Mouse (Mus musculus) Muller cell, postnatal 12 days (primary cell): ENCODE results near the gene Lrrc7.

Source experiments
- DNase-seq: peaks from one replicate; pipeline ENCODE4 v3.0.0-alpha.2; 2015; ENCODE audit errors: inconsistent ontology term

Gene Lrrc7

DNA sequence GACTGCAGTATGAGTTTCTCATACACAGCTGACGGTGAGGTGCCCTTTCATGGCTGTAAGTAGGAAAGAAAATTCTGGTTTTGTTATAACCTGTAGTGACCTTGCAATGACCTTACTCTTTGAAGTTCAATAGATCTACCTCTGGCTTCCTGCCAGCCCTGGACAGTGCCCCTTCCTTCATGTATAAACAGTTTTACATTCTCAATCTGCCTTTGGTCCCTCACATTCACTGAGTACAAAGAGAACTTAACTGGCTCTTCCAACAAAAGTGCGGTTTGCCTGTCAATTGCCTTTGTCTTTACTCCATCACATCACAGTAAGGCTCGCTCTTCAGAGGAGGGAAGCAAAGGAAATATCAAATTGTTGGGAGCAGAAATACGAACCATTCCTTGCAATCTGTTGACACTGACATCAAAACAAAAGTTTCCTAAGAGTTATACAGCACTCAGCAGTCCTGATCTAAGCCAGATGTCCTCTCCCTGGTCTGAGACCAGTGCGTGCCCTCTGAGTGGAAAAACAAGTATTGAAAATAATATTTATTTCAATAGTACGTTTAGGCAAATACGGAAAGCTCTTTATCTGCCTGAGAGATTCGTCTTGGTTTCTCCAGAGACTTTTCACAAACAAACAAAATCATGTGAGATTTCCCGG, 493.3 kb downstream of the Lrrc7 start:
- DNase-seq, result no peak

DNA sequence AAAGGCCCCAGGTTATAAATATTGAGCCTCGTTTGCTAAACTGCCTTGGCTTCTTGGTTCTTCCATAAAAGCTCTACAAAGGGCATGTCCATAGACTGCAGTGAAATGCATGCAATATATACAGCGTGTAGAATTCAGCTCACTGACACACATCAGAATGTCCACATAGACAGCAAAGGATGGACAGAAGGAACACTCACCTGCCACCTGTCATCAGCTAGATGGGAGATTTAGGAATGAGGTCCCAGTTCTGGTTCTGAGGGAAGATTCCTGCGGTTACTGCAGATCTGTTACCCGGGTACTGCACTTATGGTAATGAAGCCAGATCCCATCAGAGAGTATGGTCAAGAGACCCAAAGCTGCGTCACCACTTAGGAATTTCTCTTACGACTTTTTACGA, 494.1 kb downstream of the Lrrc7 start:
- DNase-seq, result no peak

DNA sequence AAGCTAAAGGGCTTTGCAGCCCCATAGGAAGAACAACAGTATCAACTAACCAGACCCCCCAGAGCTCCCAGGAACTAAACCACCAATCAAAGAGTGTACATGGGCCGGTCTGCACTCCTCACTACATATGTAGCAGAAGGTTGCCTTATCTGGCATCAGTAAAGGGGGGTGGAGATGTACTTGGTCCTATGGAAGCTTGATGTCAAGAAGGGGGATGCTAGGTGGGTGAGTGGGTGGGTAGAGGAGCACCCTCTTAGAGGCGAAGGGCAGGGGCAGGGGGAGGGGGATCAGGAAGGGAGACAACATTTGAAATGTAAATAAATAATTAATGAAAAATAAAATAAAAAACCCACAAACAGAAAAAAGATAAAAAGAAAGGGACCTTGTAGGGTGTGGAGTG, 496.8 kb downstream of the Lrrc7 start:
- DNase-seq, result no peak

DNA sequence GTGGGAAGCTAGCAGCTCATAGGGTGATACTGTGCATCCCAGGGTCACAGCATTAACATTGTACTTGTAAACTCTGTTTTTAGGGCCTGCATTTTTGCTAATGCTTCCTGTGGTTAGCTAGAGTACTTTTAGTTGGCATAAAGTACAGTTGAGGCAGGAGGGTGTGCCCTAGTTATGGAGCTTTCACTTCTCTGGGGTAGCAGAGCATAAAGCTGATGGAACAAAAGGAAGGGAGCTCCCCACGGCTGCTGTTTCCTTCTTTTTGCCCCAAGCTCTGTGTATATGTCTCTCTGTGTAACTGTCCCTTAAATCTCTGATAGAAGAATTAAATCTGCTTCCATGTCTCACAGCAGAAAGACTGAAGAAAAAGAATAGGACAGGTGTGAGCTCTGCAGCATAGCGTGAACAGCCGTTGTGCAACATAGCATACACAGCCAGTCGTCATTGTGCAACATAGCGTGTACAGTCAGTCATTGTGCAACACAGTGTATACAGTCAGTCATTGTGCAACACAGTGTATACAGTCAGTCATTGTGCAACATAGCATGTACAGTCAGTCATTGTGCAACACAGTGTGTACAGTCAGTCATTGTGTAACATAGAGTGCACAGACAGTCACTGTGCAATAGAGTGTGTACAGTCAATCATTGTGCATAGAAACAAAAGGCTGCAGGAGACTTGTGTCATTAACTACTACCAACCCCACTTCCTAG, 500.1 kb downstream of the Lrrc7 start:
- no peak for DNase-seq

DNA sequence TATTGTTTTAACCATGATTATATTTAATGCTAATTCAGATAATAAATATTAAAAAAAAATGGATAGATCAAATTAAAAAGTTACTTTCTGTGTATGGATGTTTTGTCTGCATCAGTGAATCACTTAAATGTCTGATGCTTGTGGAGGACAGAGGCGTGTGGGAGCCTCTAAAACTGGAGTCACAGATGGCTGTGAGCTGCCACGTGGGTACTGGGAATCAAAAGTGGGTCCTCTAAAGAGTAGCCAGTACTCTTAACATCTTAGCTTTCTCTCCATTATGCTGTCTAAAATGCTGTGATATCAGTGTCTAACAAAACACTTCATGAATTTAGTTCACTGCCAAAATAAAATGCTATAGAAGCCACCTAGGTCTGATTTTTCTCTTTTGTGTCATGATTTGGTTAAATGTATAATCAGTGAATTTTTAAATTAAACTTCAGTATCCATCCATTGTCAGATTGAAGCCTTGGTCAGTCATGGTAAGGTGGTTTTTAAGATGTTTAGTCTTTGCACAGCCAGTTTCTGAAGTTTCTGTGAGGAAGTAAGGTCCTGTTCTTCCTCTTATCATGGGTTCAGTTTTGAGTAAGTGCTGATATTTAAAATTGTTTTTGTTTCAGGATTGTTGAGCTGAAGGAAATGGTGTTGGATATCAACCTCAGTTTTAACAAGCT, 501.3 kb downstream of the Lrrc7 start:
- DNase-seq, result no peak

DNA sequence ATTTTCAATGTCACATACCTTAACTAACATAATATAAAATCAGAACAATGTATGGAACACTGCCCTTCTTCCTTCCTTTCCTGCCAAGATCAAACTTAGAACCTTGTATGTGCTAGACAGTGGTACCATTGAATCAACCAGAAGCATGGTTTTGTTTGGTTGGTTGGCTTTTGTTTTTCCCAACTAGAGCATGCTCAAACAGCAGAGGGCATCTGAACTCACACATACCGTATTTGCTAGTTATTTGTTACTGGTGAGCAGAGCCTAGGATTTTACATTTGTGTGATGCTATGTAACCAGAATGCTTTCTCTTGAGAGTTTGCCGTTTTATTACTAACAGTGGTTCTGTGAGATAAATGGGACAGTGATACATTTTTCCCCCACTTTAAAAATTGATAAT, 512.5 kb downstream of the Lrrc7 start:
- DNase-seq, result peak; percentile 65

DNA sequence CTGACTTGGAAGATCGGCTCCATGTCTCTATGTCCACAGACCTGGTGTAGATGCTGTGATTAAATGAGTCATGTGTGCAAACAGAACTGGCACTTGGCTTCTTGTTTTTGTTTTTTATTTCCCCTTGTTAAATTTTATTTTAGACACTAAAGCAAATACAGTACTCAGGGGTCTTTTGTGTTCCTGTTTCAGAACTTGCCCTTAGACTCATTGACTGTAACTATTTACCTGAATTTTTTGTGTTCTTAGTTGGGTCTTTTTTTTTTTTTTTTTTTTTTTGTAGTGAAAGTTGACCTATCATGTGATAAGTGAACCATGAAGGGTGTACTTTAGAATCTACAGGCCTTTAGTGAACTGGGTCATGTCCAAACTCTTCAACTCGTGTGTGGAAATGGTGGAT, 521.3 kb downstream of the Lrrc7 start:
- DNase-seq, result no peak

DNA sequence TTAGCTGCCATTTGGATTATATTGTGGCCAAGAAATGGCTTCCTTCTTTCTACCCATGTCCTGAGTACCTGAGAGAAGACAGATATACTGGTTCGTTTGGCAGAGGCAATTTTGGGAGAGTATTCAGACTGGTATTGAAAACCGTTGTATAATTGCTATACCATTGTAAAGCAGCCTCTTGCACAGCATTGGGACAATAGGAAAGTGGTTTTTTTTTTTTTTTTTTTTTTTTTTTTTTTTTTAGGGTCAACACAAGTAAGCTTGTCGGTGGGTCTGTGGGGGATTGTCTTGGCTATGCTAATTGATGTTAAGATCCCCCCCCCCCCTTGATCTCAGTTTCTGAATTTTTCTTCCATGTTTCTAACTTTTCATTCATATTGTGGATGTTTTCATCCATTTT, 523.9 kb downstream of the Lrrc7 start:
- DNase-seq, result no peak

DNA sequence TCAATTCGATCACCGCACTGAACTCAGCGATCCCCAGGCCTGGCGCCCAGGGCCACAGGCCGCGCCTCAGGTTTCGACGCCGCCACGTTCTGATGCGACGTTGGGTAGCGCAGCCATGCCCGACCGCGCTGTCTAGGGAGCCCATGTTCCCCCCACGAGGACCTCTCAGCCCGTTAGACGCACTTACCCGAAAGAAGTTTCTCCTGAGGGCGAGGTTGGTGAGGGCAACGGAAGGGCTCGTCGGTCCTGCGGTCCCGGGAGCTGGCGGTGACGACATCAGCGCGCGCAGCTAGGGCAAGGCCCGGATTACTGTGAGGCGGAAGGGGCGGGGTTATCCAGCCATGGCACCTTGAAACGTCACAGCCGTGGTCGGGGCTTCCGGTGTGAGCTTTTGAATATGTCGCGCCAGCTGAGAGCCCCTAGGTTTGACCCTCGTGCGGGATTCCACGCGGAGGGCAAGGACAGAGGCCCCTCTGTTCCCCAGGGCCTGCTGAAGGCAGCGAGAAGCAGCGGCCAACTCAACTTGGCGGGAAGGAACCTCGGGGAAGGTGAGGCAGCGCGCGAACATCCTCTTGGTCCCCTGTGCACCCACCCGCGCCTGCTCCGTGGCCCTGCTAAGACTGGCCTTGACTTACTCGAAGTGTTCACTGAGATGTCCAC, 525.6 kb downstream of the Lrrc7 start, which contains the start of the genes Srsf11 and Lrrc40:
TSS of gene Srsf11 (minus strand) at position 311 of the 660 bp plus-strand sequence.
TSS of gene Lrrc40 (plus strand) at position 334 of the 660 bp plus-strand sequence.
- peak; percentile 95 for DNase-seq

DNA sequence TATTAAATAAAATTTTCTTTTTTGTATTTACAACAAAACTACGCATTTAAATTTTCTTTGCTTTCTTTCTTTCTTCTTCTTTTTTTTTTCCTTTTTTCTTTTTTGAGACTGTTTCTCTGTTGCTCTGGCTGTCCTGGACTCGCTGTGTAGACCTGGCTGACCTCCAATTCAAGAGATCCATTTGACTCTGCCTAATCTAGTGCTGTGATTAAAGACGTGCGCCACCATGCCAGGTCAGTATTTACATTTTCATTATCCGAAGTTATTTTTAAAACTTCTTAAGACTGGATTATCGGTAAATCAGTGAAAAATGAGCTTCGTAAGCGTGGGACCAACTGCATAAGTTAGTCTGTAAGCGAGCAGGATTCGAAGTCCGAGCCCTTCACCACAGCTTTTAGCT, 526.2 kb downstream of the Lrrc7 start:
- DNase-seq, result peak; percentile 44
